Mouse (Mus musculus): Measurements from ENCODE around the gene H6pd.

H6pd gene

GRCm38 (mm10) chr4:149942831-149943741 is 65.7 kb downstream of the H6pd start:
- no peak for DNase-seq (ENCODE audit: low read depth)

- no peak for DNase-seq (ENCODE audit: low read depth)
Observed at GRCm38 (mm10) chr4:149941067-149941755, 67.6 kb downstream of the H6pd start.

DNA sequence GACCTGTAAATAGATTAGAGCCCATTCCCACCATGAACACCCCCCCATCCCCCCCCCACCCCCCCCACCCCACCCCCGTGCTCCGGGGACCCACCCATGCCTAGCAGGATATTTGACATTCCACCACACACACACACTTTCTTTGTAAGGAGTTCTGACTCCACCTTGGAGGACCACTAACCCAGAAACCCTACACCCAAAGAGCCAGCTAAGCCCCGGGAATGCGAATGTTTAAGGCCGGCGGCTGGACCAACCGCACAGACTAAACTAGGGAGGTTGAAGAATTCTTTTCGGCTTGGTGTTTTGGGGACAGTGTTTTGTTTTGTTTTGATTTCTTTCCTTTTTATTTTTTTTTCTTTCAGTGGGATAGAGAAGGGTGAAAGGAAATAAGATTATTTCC is 70.1 kb downstream of the H6pd start:
- DNase-seq (ENCODE audit: low read depth), result no peak

- no peak for DNase-seq (ENCODE audit: low read depth)
Observed at GRCm38 (mm10) chr4:149936921-149937320, 71.9 kb downstream of the H6pd start.

- DNase-seq (ENCODE audit: low read depth), result no peak
Observed at GRCm38 (mm10) chr4:149935470-149935869, 73.4 kb downstream of the H6pd start.

DNA sequence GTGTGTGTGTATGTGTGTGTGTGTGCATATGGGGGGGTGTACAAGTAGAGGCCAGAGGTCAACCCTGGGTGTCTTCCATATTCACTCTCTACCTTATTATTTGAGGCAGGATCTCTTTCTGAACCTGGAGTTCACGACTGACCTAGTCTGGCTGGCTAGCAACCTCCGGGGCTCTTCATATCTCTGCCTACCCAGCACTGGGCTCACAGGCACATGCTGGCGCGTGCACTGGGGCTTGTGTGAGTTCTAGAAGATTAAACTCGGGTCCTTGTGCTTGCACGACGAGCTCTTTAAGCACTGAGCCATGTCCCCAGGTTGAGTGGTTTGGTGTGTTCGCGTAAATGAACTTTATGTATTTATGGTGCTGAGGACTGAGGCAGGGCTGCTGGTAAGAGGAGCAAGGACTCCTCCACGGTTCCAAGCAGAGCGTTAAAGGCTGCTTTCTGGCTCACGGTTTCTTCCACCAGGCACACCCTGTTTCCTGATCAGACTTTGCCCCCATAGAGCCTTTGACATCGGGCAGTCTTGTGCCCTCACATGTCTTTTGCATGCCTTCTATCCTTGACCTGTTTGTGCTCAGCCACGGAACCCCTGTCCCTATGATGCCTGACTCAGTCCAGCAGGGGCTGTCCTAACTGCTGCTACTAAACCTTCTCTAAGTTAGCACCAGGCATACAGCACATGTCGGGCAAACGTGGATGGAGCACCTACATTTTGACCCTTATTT is 75.1 kb downstream of the H6pd start:
- DNase-seq (ENCODE audit: low read depth), result no peak

DNA sequence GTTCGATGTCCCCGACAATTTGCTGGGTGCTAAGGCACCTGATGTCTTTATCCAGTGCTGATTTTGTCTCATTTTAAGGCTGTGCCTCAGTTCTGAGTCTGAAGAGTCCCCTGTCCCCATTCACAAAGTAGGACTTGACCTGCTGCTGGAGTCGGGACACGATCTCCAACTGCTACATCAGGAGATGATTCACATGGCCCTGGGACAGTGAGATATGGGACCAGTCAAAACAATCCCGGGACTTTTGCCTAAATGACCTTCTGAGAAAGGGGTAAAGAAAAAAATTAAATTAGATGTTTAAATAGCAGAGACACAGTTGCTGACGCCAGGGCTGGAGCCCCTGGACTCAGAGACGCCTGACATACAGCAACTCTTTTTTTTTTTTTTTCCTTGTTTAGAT is 75.8 kb downstream of the H6pd start:
- DNase-seq (ENCODE audit: low read depth), result no peak

GRCm38 (mm10) chr4:149932108-149932815 is 76.6 kb downstream of the H6pd start:
- DNase-seq (ENCODE audit: low read depth), result no peak

DNA sequence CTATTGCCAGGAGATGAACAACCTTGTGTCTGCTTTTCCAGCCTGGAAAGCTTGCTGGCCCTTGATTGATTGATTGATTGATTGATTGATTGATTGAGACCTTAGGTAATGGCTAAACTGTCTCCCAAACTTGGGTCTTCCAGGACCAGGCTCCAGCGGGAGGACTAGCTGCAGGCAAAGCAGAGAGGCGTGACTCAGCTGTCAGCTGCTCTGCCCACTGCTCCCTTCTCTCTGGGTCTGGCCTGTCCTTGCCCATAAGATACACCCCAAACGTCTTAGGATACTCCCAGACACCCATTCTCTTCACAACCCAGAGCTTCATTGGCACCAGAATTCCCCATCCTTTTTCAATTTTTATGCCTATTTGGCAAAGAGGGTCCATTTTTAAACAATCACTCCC is 78.1 kb downstream of the H6pd start:
- no peak for DNase-seq (ENCODE audit: low read depth)
